Mouse (Mus musculus) bone marrow, adult 2 months (tissue): ENCODE measurements around the gene Paip2b.

Experiments used
- CTCF ChIP-seq: fragments of 200-500 bp; IDR thresholded peaks from 2 replicates; pipeline ENCODE4 v1.5.1; 2011; ENCODE audit warnings: low read length, control low read depth; ENCODE audit not compliant: control insufficient read depth, insufficient read depth
- POLR2A ChIP-seq: fragments of 200-500 bp; IDR thresholded peaks from 2 replicates; pipeline ENCODE4 v1.6.1; 2011; ENCODE audit warnings: low read depth, mild to moderate bottlenecking, control low read depth, low read length, borderline replicate concordance; ENCODE audit not compliant: control insufficient read depth

GRCm38 (mm10) chr6:83820727-83821515 lies 10.6 kb downstream of the Paip2b start:
- no peak for TF ChIP-seq POLR2A
- no peak for TF ChIP-seq CTCF
